Mouse (Mus musculus): ENCODE data around the gene Alg12.
"Not testable (repeated sequence)": the region's sequence is repeated elsewhere in the genome, so short reads cannot be mapped to it uniquely, and the experiment has no call there.

Alg12 gene

GRCm38 (mm10) chr15:88792140-88792850, 26.8 kb downstream of the Alg12 start:
- no peak for DNase-seq (ENCODE audit: low spot score)

GRCm38 (mm10) chr15:88774630-88775029, 44.5 kb downstream of the Alg12 start:
- not testable (repeated sequence) for DNase-seq (ENCODE audit: low spot score)

GRCm38 (mm10) chr15:88768537-88768936, 50.6 kb downstream of the Alg12 start:
- no peak for DNase-seq (ENCODE audit: low spot score)

- DNase-seq (ENCODE audit: low spot score), result not testable (repeated sequence)
Observed at GRCm38 (mm10) chr15:88766139-88766538, 53.0 kb downstream of the Alg12 start.

GRCm38 (mm10) chr15:88761551-88761950, 57.6 kb downstream of the Alg12 start:
- no peak for DNase-seq (ENCODE audit: low spot score)

- no peak for DNase-seq (ENCODE audit: low spot score)
Observed at GRCm38 (mm10) chr15:88758061-88758460, 61.1 kb downstream of the Alg12 start.

- no peak for DNase-seq (ENCODE audit: low spot score)
Observed at GRCm38 (mm10) chr15:88755761-88756160, 63.4 kb downstream of the Alg12 start.

All from MN1 (cell line).